Mouse (Mus musculus) testis, adult 2 months (tissue): ENCODE data around the gene Cav2. TPM values are rescaled to one million over a fixed set of nuclear protein-coding genes. Genes with fewer than 3 reads are reported as not detected.

Experiments
- H3K27ac ChIP-seq: fragments of 200-500 bp; 2 replicates; pipeline ENCODE4 v1.5.1; 2012; ENCODE audit warnings: low read depth, low read length; ENCODE audit not compliant: control insufficient read depth, insufficient read depth
- H3K27me3 ChIP-seq: fragments of 200-500 bp; 2 replicates; pipeline ENCODE4 v1.6.1; 2012; ENCODE audit warnings: mild to moderate bottlenecking, low read length, moderate library complexity; ENCODE audit not compliant: control insufficient read depth, insufficient read depth
- H3K36me3 ChIP-seq: fragments of 200-500 bp; 2 replicates; pipeline ENCODE4 v1.6.1; 2012; ENCODE audit warnings: mild to moderate bottlenecking, low read length; ENCODE audit not compliant: control insufficient read depth, insufficient read depth
- H3K4me1 ChIP-seq: fragments of 200-500 bp; 2 replicates; pipeline ENCODE4 v1.6.1; 2012; ENCODE audit warnings: low read length; ENCODE audit not compliant: control insufficient read depth, insufficient read depth
- H3K4me3 ChIP-seq: fragments of 200-500 bp; 2 replicates; pipeline ENCODE4 v1.5.1; 2012; ENCODE audit warnings: low read depth, mild to moderate bottlenecking, low read length, moderate library complexity, mixed read lengths; ENCODE audit not compliant: control insufficient read depth
- CTCF ChIP-seq: fragments of 200-500 bp; IDR thresholded peaks from 2 replicates; pipeline ENCODE4 v1.5.1; 2012; ENCODE audit warnings: low read depth, mild to moderate bottlenecking, inconsistent platforms, low read length, moderate library complexity; ENCODE audit not compliant: control insufficient read depth, insufficient read depth, insufficient replicate concordance
- POLR2A ChIP-seq: fragments of 200-500 bp; IDR thresholded peaks from 2 replicates; pipeline ENCODE4 v1.6.1; 2012; ENCODE audit warnings: low read depth, mild to moderate bottlenecking, inconsistent platforms, low read length, moderate library complexity; ENCODE audit not compliant: control insufficient read depth
- polyA plus RNA-seq: library from polyadenylated mRNA; depleted of rRNA; stranded (reverse); fragments of >200 nt; gene quantifications from 2 replicates; pipeline ENCODE4 v1.2.3, GENCODE M21; 2012; rRNA removed

Cav2 gene
- polyA plus RNA-seq, result 2.3 and 4.1 TPM in 2 replicates

- Histone ChIP-seq H3K4me1 (peaks cover 6% of the 10 kb centered on the region), H3K27ac (peak within 1 kb of the TSS; percentile 55), H3K27me3 (no peaks in the 10 kb centered on the region), H3K4me3 (peak within 1 kb of the TSS; percentile 69), H3K36me3 (no peaks in the 10 kb centered on the region)
- no peak for TF ChIP-seq CTCF
- no peak for TF ChIP-seq POLR2A
Observed at GRCm38 (mm10) chr6:17280939-17281756, at the start of gene Cav2. Gene Cav2, plus strand, starts transcription at chr6:17281185.

DNA sequence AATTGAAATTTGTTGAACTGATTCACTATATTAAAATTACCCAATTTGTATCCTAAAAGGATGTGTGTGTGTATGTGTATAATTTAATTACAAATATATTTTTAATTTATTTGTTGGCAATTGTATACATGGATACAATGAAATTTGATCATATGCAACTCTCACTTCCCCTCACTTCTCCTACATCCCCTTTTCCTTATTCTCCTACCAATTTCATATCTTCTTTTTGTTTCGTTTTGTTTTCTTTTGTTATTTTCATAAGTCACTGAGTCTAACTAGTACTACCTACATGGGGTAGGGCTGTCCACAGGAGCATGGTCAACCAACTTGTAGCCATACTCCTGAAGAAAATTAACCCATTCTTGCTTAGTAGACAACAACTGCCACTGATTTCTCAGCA is 41.3 kb upstream of the Cav2 start:
- Histone ChIP-seq H3K4me3 (no peak overlapping the region), H3K4me1 (no peaks in the 10 kb centered on the region), H3K27me3 (no peaks in the 10 kb centered on the region), H3K27ac (no peak overlapping the region), H3K36me3 (no peaks in the 10 kb centered on the region)
- TF ChIP-seq POLR2A (no peak), CTCF (no peak)

DNA sequence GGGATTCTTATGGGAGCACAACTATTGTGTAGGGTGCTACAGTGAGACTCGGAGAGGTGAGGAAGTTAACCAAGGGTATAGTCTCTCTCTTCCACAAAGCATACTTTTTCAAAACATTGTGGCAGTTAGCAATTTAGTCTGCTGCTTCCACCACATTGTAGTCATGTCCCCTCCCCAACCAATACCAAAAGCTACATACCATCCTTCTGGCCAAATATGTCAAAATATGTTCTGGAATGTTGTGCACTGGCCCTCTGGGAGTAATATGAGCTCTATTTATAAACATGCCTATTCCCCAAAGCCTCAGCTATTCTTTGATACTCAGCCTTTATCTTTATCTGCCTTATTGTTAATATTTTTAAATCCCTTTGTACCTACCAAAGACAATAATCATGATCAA is 40.0 kb upstream of the Cav2 start:
- no peak for TF ChIP-seq POLR2A
- no peak for TF ChIP-seq CTCF
- no peaks in the 10 kb centered on the region for H3K36me3 ChIP-seq
- H3K27ac ChIP-seq, result no peak overlapping the region
- no peaks in the 10 kb centered on the region for H3K4me1 ChIP-seq
- H3K27me3 ChIP-seq, result no peaks in the 10 kb centered on the region
- H3K4me3 ChIP-seq, result no peak overlapping the region

GRCm38 (mm10) chr6:17246959-17247358 is 34.0 kb upstream of the Cav2 start:
- H3K4me1 ChIP-seq, result no peaks in the 10 kb centered on the region
- TF ChIP-seq POLR2A (no peak), CTCF (no peak)
- no peak overlapping the region for H3K4me3 ChIP-seq

DNA sequence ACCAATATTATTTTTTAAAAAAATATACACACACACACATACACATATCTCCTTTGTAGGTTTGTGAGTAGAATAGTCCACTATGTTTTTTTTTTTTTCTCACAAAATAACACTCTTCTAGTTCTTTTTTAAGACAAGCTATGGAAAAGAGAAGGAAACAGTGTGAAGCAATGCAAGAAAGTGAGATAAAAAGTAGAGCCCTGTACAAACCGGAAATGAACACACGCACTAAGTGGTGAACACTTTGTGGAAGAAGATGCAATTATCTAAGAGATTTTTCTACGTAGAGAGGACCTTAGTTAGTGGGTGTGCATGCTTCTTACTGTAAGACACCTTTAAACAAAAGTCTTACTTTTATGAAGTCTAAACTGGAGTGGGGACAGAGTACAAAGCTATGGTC is 33.3 kb upstream of the Cav2 start:
- Histone ChIP-seq H3K36me3 (no peaks in the 10 kb centered on the region), H3K4me1 (no peaks in the 10 kb centered on the region), H3K27ac (no peak overlapping the region), H3K4me3 (no peak overlapping the region), H3K27me3 (no peaks in the 10 kb centered on the region)
- TF ChIP-seq POLR2A, result no peak
- TF ChIP-seq CTCF, result no peak

More at GRCm38 (mm10) chr6:17246959-17247358, 34.0 kb upstream of the Cav2 start:
- Histone ChIP-seq H3K27me3 (no peaks in the 10 kb centered on the region), H3K27ac (no peak overlapping the region), H3K36me3 (no peaks in the 10 kb centered on the region)

- H3K36me3 ChIP-seq, result no peaks in the 10 kb centered on the region
- no peak overlapping the region for H3K27ac ChIP-seq
- TF ChIP-seq CTCF (no peak), POLR2A (no peak)
- no peaks in the 10 kb centered on the region for H3K4me1 ChIP-seq
- no peak overlapping the region for H3K4me3 ChIP-seq
- no peaks in the 10 kb centered on the region for H3K27me3 ChIP-seq
Observed at GRCm38 (mm10) chr6:17248241-17248640, 32.7 kb upstream of the Cav2 start.

GRCm38 (mm10) chr6:17251958-17252357 is 29.0 kb upstream of the Cav2 start:
- no peak for TF ChIP-seq CTCF
- TF ChIP-seq POLR2A, result no peak
- no peaks in the 10 kb centered on the region for H3K36me3 ChIP-seq
- no peaks in the 10 kb centered on the region for H3K27me3 ChIP-seq

More at GRCm38 (mm10) chr6:17251958-17252357, 29.0 kb upstream of the Cav2 start:
- H3K4me3 ChIP-seq, result no peak overlapping the region
- no peaks in the 10 kb centered on the region for H3K4me1 ChIP-seq
- H3K27ac ChIP-seq, result no peak overlapping the region
